Mouse (Mus musculus) gastrocnemius, postnatal 4 days (tissue): Measurements from ENCODE around the gene Gm39115. TPM values are rescaled to one million over a fixed set of nuclear protein-coding genes. Genes with fewer than 3 reads are reported as not detected.
A peak's percentile ranks its signal among the peaks of the same experiment; 100 is the strongest.

Source experiments
- DNase-seq, 2 experiments: peaks; one replicate each; pipeline ENCODE4 v3.0.0; 2021 to 2022; ENCODE audit warnings: low spot score in 2 of 2, mixed read lengths in 2 of 2
- total RNA-seq, 2 experiments: library from RNA; stranded (reverse); gene quantifications; 2 replicates each; pipeline ENCODE4 v1.2.3; 2021

Gm39115 gene
- total RNA-seq, 2 experiments from 2014 or later: not detected

- no peak for DNase-seq
These were observed 39.1 kb downstream of the Gm39115 start for GRCm38 (mm10) chr7:142096701-142097100.

GRCm38 (mm10) chr7:142095183-142095931 is 40.5 kb downstream of the Gm39115 start, which contains the start of gene Dusp8:
Dusp8 (minus strand) TSS chr7:142095843.
- peak; percentile 79 to 90 for DNase-seq

DNA sequence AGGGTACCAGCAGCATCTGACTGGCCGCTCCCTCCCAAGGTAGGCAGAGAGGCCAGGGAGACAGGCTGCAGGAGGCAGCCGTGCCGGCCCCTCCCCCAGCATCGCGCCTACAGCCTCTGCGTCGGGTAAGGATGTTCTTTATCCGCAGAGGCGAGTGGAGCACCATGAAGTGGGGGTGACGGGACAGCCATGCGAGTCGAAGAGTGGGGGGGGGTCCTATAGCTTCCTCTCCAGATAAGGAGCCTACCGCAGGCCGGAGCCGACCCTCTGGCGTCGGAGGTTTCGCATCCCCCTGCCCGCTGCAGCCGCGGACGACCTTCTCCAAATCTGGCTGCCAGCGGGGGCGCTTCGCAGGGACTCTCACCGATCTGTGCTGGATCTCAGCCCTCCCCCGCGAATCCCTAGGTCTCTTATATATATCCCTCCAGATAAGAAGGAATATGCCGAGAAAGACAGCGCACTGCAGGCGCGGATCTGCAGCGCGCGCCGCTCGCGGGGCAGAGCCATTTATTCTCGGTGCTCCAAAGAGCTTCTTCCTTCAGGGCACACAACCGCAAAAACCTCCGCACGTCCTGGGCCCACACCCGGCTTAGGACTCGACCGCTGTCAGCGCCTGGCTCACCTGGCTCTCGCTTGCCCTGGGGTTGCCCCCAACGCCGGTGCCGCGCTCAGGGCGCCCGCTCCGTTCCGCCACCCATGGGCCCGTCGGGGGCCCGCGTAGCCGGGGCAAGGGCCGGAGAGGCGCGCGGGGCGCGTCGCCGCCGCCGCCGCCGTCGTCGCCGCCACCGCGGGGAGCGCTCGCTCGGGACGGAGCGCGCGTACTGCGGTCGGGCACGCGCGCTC is 41.3 kb downstream of the Gm39115 start:
- DNase-seq: no peak

DNA sequence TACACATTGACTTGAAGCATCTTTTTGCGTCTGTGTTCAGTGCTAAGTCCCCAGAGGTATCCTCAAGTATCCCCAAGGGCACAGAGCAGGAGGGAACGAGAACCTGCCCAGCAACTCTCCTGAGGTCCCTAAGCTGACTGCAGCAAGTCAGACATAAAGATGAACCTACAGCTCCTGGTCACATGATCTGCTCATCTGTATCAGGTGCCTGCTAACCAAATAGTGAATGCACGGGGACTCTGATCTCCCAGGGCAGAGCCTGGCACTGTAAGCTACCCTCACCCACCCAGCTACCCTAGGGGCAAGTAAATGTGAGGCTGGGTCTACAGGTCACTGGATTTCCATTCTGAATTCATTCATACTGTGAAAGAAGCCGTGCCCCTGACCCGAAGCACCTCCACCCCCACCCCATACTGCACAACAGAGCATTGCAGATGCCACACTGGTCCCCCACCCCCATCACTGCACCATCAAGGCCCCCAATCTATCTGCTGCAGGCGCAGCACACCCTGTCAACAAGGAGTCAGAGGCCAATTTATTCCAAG is 42.1 kb downstream of the Gm39115 start:
- DNase-seq: no peak

DNA sequence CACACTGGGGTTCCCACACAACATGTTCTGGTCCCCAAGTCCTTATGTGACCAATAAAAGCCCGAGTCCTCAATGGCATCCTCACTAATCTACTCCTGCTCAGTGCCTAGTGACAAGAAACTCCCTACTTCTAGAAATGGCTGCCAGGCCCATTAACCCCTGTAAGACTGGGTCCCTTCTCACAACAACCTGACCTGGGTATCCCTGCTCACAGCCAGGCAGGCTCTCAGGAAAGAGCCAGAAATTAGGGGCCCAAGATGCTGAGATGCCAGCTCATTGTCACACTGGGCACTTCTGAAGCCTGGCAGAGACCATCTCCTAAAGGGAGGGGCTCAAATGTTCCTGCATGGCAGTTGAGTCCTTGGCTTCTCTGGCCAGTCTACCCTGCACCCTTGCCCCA is 42.8 kb downstream of the Gm39115 start:
- no peak for DNase-seq

- DNase-seq: no peak
These were observed 44.0 kb downstream of the Gm39115 start for GRCm38 (mm10) chr7:142091848-142092247.

DNA sequence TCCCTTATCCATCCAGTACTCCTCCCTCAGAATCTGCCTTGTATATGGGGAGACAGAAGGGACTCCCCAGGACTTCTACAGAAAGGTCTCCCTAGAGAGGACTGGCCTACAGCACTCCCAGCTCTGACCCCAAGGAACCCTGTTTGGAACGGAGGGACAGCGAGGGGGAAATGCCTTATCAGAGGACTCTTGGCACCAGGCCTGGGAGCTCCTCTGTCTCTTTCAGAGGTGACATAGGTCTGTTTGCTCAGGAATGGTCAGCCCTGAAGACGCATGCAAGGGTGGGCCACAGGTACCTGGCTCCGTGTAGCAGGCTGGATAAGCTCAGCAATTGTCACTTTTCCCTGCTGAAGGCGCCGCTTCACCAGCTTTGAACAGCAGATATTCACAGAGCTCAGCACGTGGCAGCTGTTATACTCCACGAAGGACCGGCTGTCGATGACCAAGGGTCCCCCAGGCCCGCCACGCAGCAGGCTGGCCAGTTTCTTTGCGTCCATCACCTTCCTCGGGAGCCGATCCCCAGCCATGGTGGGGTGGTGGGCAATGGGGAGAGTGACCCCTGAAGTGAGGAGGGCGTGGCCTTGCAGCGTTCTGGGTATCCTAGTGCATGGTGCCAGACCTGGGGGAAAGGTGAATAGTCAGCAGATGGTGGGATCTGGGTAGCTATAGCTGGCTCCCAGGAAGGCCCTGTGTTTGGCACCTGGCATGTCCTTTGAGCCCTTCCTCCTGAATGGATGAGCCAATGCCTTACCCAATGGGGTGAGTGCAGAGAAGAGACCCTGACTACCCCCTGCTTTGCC is 46.0 kb downstream of the Gm39115 start:
- no peak for DNase-seq

DNA sequence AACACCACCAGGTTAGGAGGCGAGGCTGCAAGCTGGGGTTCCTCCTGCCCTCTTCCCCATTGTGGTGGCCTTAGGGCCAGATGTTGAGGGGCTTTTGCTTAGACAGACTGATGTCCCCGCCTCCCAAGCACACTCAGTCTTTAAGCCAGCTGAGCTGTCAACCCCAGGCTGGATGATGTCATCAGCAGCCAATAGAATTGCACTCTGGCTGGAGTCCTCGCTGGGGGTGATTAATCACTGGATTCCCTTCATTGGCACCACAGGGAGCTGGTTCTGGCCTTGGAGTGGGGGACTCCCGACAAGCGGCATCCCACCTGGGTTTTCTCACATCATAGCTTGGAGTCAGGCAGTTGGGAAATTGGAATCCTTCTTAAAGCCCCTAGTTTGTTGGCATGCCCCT is 46.9 kb downstream of the Gm39115 start:
- DNase-seq: peak in 1 of 2 experiments; percentile 10

GRCm38 (mm10) chr7:142087069-142087652 is 48.7 kb downstream of the Gm39115 start:
- peak in 1 of 2 experiments; percentile 6 for DNase-seq

DNA sequence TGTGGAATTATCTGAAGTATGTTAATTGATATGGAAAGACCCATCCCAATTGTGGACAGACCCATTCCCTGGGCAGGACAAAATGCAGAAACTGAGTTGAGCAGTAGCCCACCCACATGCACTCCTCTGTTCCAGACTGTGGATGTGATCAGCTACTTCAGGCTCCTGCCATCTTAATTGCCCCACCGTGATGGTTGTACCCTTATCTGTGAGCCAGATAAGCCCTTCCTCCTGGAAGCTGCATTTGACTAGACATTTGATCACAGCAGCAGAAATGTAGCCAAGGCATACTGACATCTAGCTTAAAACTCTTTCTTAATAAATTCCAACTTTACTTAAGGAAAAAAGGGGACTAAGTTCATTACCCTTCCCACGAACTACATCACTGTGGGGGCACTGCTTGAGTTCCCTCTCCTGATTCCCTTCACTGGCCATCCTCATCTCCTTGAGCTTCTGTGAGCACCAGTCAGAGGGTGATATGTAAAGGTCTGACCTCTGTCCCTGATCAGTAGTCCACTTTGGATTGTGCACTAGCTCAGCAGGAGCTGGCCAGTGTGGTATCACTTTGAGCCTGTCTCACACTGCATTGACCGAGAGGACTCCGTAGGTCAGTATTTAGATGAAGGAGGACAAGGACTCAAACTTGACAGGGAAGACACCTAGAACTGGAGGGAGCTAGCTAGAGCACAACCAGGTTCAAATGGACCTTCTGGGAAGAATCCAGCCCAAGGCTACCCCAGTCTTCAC is 49.5 kb downstream of the Gm39115 start:
- DNase-seq: no peak

Other genes starting within 250 kb of the Gm39115 start
- gene Tollip, start 217.5 kb downstream of the Gm39115 start, total RNA-seq: 10 to 100 TPM; 31.1 to 34.3 TPM
- under 1 TPM; 0.78 to 0.96 TPM for gene Brsk2, start 186.3 kb downstream of the Gm39115 start, total RNA-seq
- 10 to 100 TPM; 45.0 to 47.9 TPM for gene Mob2, start 75.0 kb downstream of the Gm39115 start, total RNA-seq
- 10 to 100 TPM; 14.3 to 20.4 TPM for gene Dusp8, start 40.2 kb downstream of the Gm39115 start, total RNA-seq
- not detected for gene Gm45618, start 15.3 kb downstream of the Gm39115 start, total RNA-seq
- gene Gm45337, start 8.6 kb upstream of the Gm39115 start, total RNA-seq: not detected
- gene Gm29735, start 21.1 kb upstream of the Gm39115 start, total RNA-seq: not detected
- gene Gm4553, start 29.7 kb upstream of the Gm39115 start, total RNA-seq: not detected
- gene Krtap5-2, start 40.0 kb upstream of the Gm39115 start, total RNA-seq: not detected
- gene Gm10153, start 54.4 kb upstream of the Gm39115 start, total RNA-seq: not detected
- gene Krtap5-3, start 65.3 kb upstream of the Gm39115 start, total RNA-seq: not detected
- gene Gm7579, start 75.8 kb upstream of the Gm39115 start, total RNA-seq: not detected
- not detected for gene Krtap5-5, start 93.9 kb upstream of the Gm39115 start, total RNA-seq
- not detected for gene Gm40460, start 105.0 kb upstream of the Gm39115 start, total RNA-seq
- gene Gm2431, start 122.3 kb upstream of the Gm39115 start, total RNA-seq: not detected
- gene Gm4559, start 138.3 kb upstream of the Gm39115 start, total RNA-seq: not detected
- gene Krtap5-1, start 161.1 kb upstream of the Gm39115 start, total RNA-seq: not detected
- not detected for gene Krtap5-4, start 167.5 kb upstream of the Gm39115 start, total RNA-seq
- 1 to 10 TPM in 1 of 2 experiments, not detected in 1; 1.1 TPM for gene Ifitm10, start 237.7 kb upstream of the Gm39115 start, total RNA-seq
- gene Gm49369, start 246.6 kb upstream of the Gm39115 start, total RNA-seq: 1 to 10 TPM in 1 of 2 experiments, not detected in 1; 1.3 TPM